Comparison of ENCODE assay signal across 8 mouse cellular contexts in genomic region chr5:30114761-30115140, GRCm38 (mm10). TPM values are rescaled to one million over a fixed set of nuclear protein-coding genes. Genes with fewer than 3 reads are reported as not detected.
DNase-seq lines count a peak whose midpoint lies in the region; ATAC-seq and TF ChIP-seq lines count a peak whose summit lies in the region.

No protein-coding gene starts in this region.

- H3K27me3 ChIP-seq in forebrain, embryonic 10.5 days (ENCODE audit: poor library complexity, severe bottlenecking) = peaks cover 73% of the 10 kb centered on the region
- H3K27me3 ChIP-seq in intestine, embryonic 16.5 days (replicated peaks; ENCODE audit: control insufficient read depth, insufficient read depth, low read length) = 0 out of 2 replicates have a peak, but pooled peaks cover 3% of the 10 kb centered on the region
- peaks cover 34% of the 10 kb centered on the region for H3K27me3 ChIP-seq in neural tube, embryonic 12.5 days (replicated peaks)

- 0 out of 2 replicates have a peak, but pooled peaks have one; percentile 4 for ATAC-seq in intestine, embryonic 16.5 days
- peak; percentile 4; the same call in 1 of the 2 replicates for ATAC-seq in neural tube, embryonic 12.5 days (ENCODE audit: low FRiP score, low read depth)

- H3K36me3 ChIP-seq in forebrain, embryonic 10.5 days (replicated peaks) = peaks cover 38% of the 10 kb centered on the region
- H3K36me3 ChIP-seq in intestine, embryonic 16.5 days (ENCODE audit: control insufficient read depth, insufficient read depth, low read length) = 0 out of 2 replicates have a peak, but pooled peaks cover under 1% of the 10 kb centered on the region
- peaks cover 69% of the 10 kb centered on the region for H3K36me3 ChIP-seq in neural tube, embryonic 12.5 days

- H3K9me3 ChIP-seq in forebrain, embryonic 10.5 days = no peaks in the 10 kb centered on the region
- H3K9me3 ChIP-seq in intestine, embryonic 16.5 days (ENCODE audit: control insufficient read depth, low read length) = no peaks in the 10 kb centered on the region
- H3K9me3 ChIP-seq in neural tube, embryonic 12.5 days = no peaks in the 10 kb centered on the region

- H3K27ac ChIP-seq in forebrain, embryonic 10.5 days = peak overlapping the region; percentile 82
- no peak overlapping the region for H3K27ac ChIP-seq in intestine, embryonic 16.5 days (ENCODE audit: low read length)
- H3K27ac ChIP-seq in neural tube, embryonic 12.5 days = no peak overlapping the region

- no peak for TF ChIP-seq POLR2A in lung, adult 2 months (IDR thresholded peaks at IDR 0.05; ENCODE audit: borderline replicate concordance, extremely low read depth, low read depth, low read length)

- H3K4me3 ChIP-seq in lung, adult 2 months (replicated peaks; ENCODE audit: extremely low read depth, low read depth, low read length) = peak overlapping the region; percentile 12
- peak overlapping the region; percentile 64 for H3K4me3 ChIP-seq in forebrain, embryonic 10.5 days
- H3K4me3 ChIP-seq in intestine, embryonic 16.5 days (ENCODE audit: low read length) = peak overlapping the region; percentile 63
- H3K4me3 ChIP-seq in neural tube, embryonic 12.5 days = peak overlapping the region; percentile 44

- H3K4me2 ChIP-seq in intestine, embryonic 16.5 days (ENCODE audit: low read depth, low read length) = peak overlapping the region; percentile 96
- H3K4me2 ChIP-seq in neural tube, embryonic 12.5 days (replicated peaks) = peak overlapping the region; percentile 82

- peak overlapping the region; percentile 70 for H3K9ac ChIP-seq in intestine, embryonic 16.5 days (ENCODE audit: low read depth, low read length)
- peak overlapping the region; percentile 55 for H3K9ac ChIP-seq in neural tube, embryonic 12.5 days

- TF ChIP-seq CTCF in lung, adult 2 months (IDR thresholded peaks at IDR 0.05; ENCODE audit: insufficient read depth, low read length) = no peak

- 3% methylated on average over 28 of the region's 28 CpGs for WGBS in lung, adult 2 months
- 2% methylated on average over 28 of the region's 28 CpGs for WGBS in forebrain, embryonic 10.5 days
- WGBS in intestine, embryonic 16.5 days = 3% methylated on average over 28 of the region's 28 CpGs
- WGBS in neural tube, embryonic 12.5 days = 2% methylated on average over 28 of the region's 28 CpGs

- DNase-seq in lung, adult 2 months = no peak
- DNase-seq in lung, adult 18-20 months = no peak
- DNase-seq in forebrain, embryonic 10.5 days (ENCODE audit: extremely low spot score, low spot score) = no peak
- DNase-seq in frontal cortex, postnatal 36 days (ENCODE audit: low spot score in 2 of 2) = no peak
- DNase-seq in right cerebral cortex, postnatal 25 days = no peak
- DNase-seq in cerebellum, postnatal 25 days = no peak

- H3K4me1 ChIP-seq in lung, adult 2 months (ENCODE audit: control insufficient read depth, insufficient read depth, low read length) = peaks cover 2% of the 10 kb centered on the region; the same call in 1 of the 2 replicates
- H3K4me1 ChIP-seq in forebrain, embryonic 10.5 days = peaks cover 42% of the 10 kb centered on the region
- H3K4me1 ChIP-seq in intestine, embryonic 16.5 days (ENCODE audit: control insufficient read depth, insufficient read depth, low read length) = peaks cover 27% of the 10 kb centered on the region
- H3K4me1 ChIP-seq in neural tube, embryonic 12.5 days = peaks cover 40% of the 10 kb centered on the region

RNA-seq across cellular contexts. Expression of gene 3110082J24Rik, which starts 8.9 kb away (rescaled TPM):
- not detected in 2 replicates for polyA plus RNA-seq in lung, adult 2 months (2012; rRNA removed)
- 1.1 and 1.3 TPM in 2 replicates for polyA plus RNA-seq in forebrain, embryonic 10.5 days (2016; fragmentation: Nextera tagmentation; extraction: Ambion mirVana)
- polyA plus RNA-seq in intestine, embryonic 16.5 days (2015; fragmentation: Nextera tagmentation; extraction: Ambion mirVana) = not detected in 2 replicates
- polyA plus RNA-seq in neural tube, embryonic 12.5 days (2016; fragmentation: Nextera tagmentation; extraction: Ambion mirVana) = 4.0 and 4.5 TPM in 2 replicates

RNA-seq across cellular contexts. Expression of gene Garem2, which starts 9.8 kb away (rescaled TPM):
- polyA plus RNA-seq in lung, adult 2 months (2012; rRNA removed) = 0.09 and 0.15 TPM in 2 replicates
- polyA plus RNA-seq in forebrain, embryonic 10.5 days (2016; fragmentation: Nextera tagmentation; extraction: Ambion mirVana) = 2.9 and 3.3 TPM in 2 replicates
- polyA plus RNA-seq in intestine, embryonic 16.5 days (2015; fragmentation: Nextera tagmentation; extraction: Ambion mirVana) = 0.40 and 0.56 TPM in 2 replicates
- polyA plus RNA-seq in neural tube, embryonic 12.5 days (2016; fragmentation: Nextera tagmentation; extraction: Ambion mirVana) = 28.2 and 31.0 TPM in 2 replicates

RNA-seq across cellular contexts. Expression of gene Hadha, which starts 40.2 kb away (rescaled TPM):
- polyA plus RNA-seq in lung, adult 2 months (2012; rRNA removed) = 36.2 and 64.3 TPM in 2 replicates
- polyA plus RNA-seq in forebrain, embryonic 10.5 days (2016; fragmentation: Nextera tagmentation; extraction: Ambion mirVana) = 104 and 109 TPM in 2 replicates
- polyA plus RNA-seq in intestine, embryonic 16.5 days (2015; fragmentation: Nextera tagmentation; extraction: Ambion mirVana) = 232 and 255 TPM in 2 replicates
- polyA plus RNA-seq in neural tube, embryonic 12.5 days (2016; fragmentation: Nextera tagmentation; extraction: Ambion mirVana) = 94.9 and 106 TPM in 2 replicates

RNA-seq across cellular contexts. Expression of gene Hadhb, which starts 40.3 kb away (rescaled TPM):
- 49.3 and 112 TPM in 2 replicates for polyA plus RNA-seq in lung, adult 2 months (2012; rRNA removed)
- polyA plus RNA-seq in forebrain, embryonic 10.5 days (2016; fragmentation: Nextera tagmentation; extraction: Ambion mirVana) = 111 and 112 TPM in 2 replicates
- polyA plus RNA-seq in intestine, embryonic 16.5 days (2015; fragmentation: Nextera tagmentation; extraction: Ambion mirVana) = 340 and 367 TPM in 2 replicates
- 86.5 and 95.7 TPM in 2 replicates for polyA plus RNA-seq in neural tube, embryonic 12.5 days (2016; fragmentation: Nextera tagmentation; extraction: Ambion mirVana)

RNA-seq across cellular contexts. Expression of gene Tyms, which starts 41.3 kb away (rescaled TPM):
- polyA plus RNA-seq in lung, adult 2 months (2012; rRNA removed) = 9.7 and 12.2 TPM in 2 replicates
- polyA plus RNA-seq in forebrain, embryonic 10.5 days (2016; fragmentation: Nextera tagmentation; extraction: Ambion mirVana) = 379 and 391 TPM in 2 replicates
- polyA plus RNA-seq in intestine, embryonic 16.5 days (2015; fragmentation: Nextera tagmentation; extraction: Ambion mirVana) = 224 and 260 TPM in 2 replicates
- 140 and 151 TPM in 2 replicates for polyA plus RNA-seq in neural tube, embryonic 12.5 days (2016; fragmentation: Nextera tagmentation; extraction: Ambion mirVana)

Comparison
In these comparisons a context has a peak if more than half of its experiments do, and no peak if none do; other contexts are left out.
1. H3K4me3 ChIP-seq: peak in every context shown above with its lines; median percentile 64 in forebrain, embryonic 10.5 days; 63 in intestine, embryonic 16.5 days; 44 in neural tube, embryonic 12.5 days; 12 in lung, adult 2 months.